Mouse (Mus musculus) thymus, adult 2 months (tissue): ENCODE results near the gene Dock8.

ENCODE experiments used
- CTCF ChIP-seq: fragments of 200-500 bp; IDR thresholded peaks from 2 replicates; pipeline ENCODE4 v1.5.1; 2012; ENCODE audit warnings: mild to moderate bottlenecking, control low read depth, low read length, moderate library complexity, borderline replicate concordance; ENCODE audit not compliant: control insufficient read depth, poor library complexity, insufficient read depth; ENCODE audit errors: extremely low read depth
- POLR2A ChIP-seq: fragments of 200-500 bp; IDR thresholded peaks from 2 replicates; pipeline ENCODE4 v1.6.1; 2012; ENCODE audit warnings: mild to moderate bottlenecking, low read length, control low read depth, moderate library complexity; ENCODE audit not compliant: control insufficient read depth, poor library complexity, insufficient read depth; ENCODE audit errors: extremely low read depth

DNA sequence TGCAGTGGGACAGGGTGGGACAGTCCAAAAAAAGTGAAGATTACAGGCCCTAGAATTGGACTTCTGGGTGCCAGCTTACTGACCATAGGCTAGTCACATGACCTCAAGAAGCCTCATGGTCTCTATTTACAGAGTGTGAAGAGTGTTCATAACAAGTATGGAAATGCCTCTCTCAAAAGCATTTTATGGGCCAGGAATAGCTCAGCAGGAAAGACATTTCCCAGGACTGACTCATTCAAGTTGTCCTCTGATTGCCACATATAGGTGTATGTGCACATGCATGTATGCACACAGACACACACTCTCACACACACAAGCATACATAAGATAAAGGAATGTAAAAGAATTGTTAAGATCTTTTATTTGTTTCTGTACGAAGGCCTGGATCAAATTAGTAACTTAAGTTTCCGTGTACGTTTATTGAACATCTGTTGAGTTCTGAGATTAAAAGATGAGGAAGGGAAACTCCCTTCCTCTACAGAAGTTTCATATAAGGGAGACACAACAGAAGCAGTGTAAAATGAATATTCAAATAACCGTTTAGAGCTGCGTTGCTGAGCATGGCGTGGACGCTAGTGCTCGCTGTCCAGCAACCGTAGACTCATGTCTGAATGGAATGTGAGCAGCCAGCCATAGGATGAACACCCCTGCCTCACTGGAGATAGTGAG lies 63.0 kb downstream of the Dock8 start:
- TF ChIP-seq POLR2A = no peak
- no peak for TF ChIP-seq CTCF
